Mouse (Mus musculus) forebrain, postnatal 0 days (tissue): ENCODE measurements around the gene Tmem114. TPM values are rescaled to one million over a fixed set of nuclear protein-coding genes. Genes with fewer than 3 reads are reported as not detected.

ENCODE experiments used
- ATAC-seq: fragments of 200-750 bp; cut with Nextera tagmentation; 2 replicates; pipeline ENCODE4 v1.8.0; 2017; ENCODE audit warnings: mild to moderate bottlenecking, moderate library complexity
- DNase-seq: peaks from one replicate; pipeline ENCODE4 v3.0.0-alpha.2; 2015
- H3K27ac ChIP-seq: fragments of 300-500 bp; sonication (generic); 2 replicates; pipeline ENCODE4 v1.5.1; 2014; ENCODE audit warnings: low read depth, mild to moderate bottlenecking, antibody characterized with exemption, low read length, moderate library complexity, mixed read lengths
- H3K27me3 ChIP-seq: fragments of 300-500 bp; sonication (generic); 2 replicates; pipeline ENCODE4 v1.6.1; 2014; ENCODE audit warnings: mild to moderate bottlenecking, low read length, mixed read lengths; ENCODE audit not compliant: insufficient read depth
- H3K36me3 ChIP-seq: fragments of 300-500 bp; sonication (generic); 2 replicates; pipeline ENCODE4 v1.6.1; 2014; ENCODE audit warnings: mild to moderate bottlenecking, moderate library complexity; ENCODE audit not compliant: insufficient read depth
- H3K4me1 ChIP-seq: fragments of 300-500 bp; sonication (generic); 2 replicates; pipeline ENCODE4 v1.6.1; 2014; ENCODE audit warnings: antibody characterized with exemption; ENCODE audit not compliant: insufficient read depth
- H3K4me2 ChIP-seq: fragments of 300-500 bp; sonication (generic); 2 replicates; pipeline ENCODE4 v1.6.1; 2014; ENCODE audit warnings: low read depth, mild to moderate bottlenecking, moderate library complexity
- H3K4me3 ChIP-seq: fragments of 300-500 bp; sonication (generic); 2 replicates; pipeline ENCODE4 v1.5.1; 2014; ENCODE audit warnings: low read depth, low read length, mixed read lengths
- H3K9ac ChIP-seq: fragments of 300-500 bp; sonication (generic); 2 replicates; pipeline ENCODE4 v1.6.1; 2014; ENCODE audit warnings: mild to moderate bottlenecking
- H3K9me3 ChIP-seq: fragments of 300-500 bp; sonication (generic); 2 replicates; pipeline ENCODE4 v1.6.1; 2016; ENCODE audit warnings: low read length
- CTCF ChIP-seq: sonication (generic); IDR thresholded peaks from 2 replicates; pipeline ENCODE4 v1.5.1; 2016; ENCODE audit warnings: antibody characterized with exemption, control low read depth, low read depth
- WGBS: fragments of 180-500 bp; shearing (Covaris S2); extraction: QIAGEN DNeasy Blood & Tissue Kit; methylation state at CpG from one replicate; pipeline ENCODE4 v1.1.7; 2014; 5-methylcytosine and 5-hydroxymethylcytosine counted together
- polyA plus RNA-seq: library from polyadenylated mRNA; unstranded; fragments of >200 nt; fragmentation: Nextera tagmentation; extraction: Ambion mirVana; gene quantifications from 2 replicates; pipeline ENCODE4 v1.2.1, GENCODE M21; 2015
- total RNA-seq: library from RNA; depleted of rRNA; stranded (reverse); fragments of >200 nt; gene quantifications from 2 replicates; pipeline ENCODE4 v1.2.3, GENCODE M21; 2014

The Tmem114 gene
- total and polyA plus RNA-seq, 2 experiments from 2014 or later: 0.88 TPM; not detected in 1

DNA sequence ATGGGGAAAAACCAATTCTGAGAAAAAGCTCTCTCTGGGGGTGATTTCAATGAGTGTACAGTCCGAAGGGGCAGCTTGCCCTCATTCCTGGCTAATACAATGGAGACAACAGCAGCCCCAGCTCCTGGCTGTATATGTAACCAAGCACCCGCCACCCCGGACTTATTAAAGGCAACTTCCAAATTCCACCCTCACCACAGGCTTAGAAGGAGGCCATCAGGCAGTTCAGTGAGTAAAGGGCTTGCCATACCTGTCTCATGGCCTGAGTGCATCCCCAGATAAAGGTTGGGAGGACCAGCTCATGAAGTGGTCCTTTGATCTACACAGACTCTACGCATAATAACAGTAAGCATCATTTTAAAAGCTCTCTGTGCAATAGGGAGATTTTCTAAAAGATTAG lies 4.1 kb downstream of the Tmem114 start:
- Histone ChIP-seq H3K9me3 (no peaks in the 10 kb centered on the region), H3K4me3 (no peak overlapping the region), H3K4me1 (no peaks in the 10 kb centered on the region), H3K4me2 (no peak overlapping the region), H3K27me3 (peaks cover 32% of the 10 kb centered on the region), H3K9ac (no peak overlapping the region), H3K27ac (no peak overlapping the region), H3K36me3 (no peaks in the 10 kb centered on the region)
- DNase-seq: no peak
- 71% methylated on average over 4 of the region's 4 CpGs for WGBS
- ATAC-seq: no peak
- no peak for TF ChIP-seq CTCF

DNA sequence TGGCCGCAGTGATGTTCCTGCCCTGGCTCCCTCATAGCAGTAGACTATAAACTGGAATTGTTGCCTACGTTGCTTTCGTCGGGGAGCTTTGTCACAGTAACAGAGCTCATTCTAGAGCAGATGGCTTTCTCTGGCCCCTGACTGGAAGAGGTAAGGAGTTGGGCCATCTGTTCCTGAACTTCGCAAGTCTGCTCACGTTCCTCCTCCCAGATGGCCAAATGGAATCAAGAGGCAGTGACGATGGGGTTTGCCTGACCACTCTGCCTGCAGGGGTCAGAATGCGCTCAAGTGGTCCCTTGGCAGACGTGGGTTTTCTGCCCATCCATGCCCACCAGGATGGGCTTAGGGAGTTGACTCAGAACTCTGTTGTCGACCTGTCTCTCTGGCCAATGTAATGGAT lies 4.6 kb downstream of the Tmem114 start:
- H3K4me2 ChIP-seq: no peak overlapping the region
- peaks cover 27% of the 10 kb centered on the region for H3K27me3 ChIP-seq
- no peak overlapping the region for H3K27ac ChIP-seq
- no peak for TF ChIP-seq CTCF
- 79% methylated on average over 10 of the region's 10 CpGs for WGBS
- no peak overlapping the region for H3K9ac ChIP-seq
- H3K4me1 ChIP-seq: no peaks in the 10 kb centered on the region
- H3K4me3 ChIP-seq: no peak overlapping the region
- no peaks in the 10 kb centered on the region for H3K36me3 ChIP-seq
- DNase-seq (no peak), ATAC-seq (no peak)
- H3K9me3 ChIP-seq: no peaks in the 10 kb centered on the region

DNA sequence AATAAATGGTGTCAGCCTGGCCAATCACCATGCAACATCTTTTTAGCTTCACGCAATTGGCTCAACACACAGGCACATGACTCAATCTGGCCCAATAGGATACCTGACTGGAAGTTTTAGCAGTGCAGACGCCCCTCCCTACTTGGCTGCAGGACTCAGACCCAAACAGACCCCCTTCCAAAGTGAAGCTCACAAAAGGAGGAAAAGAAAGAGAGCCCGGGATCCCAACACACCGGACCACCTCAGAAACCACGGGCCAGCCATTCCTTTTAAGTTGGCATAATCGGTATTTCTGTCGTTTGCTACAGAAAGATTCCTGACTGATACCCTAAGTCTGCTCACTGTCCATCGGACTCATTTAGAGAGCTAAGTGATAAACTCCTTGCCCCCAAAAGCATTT lies 5.3 kb downstream of the Tmem114 start:
- no peak overlapping the region for H3K4me3 ChIP-seq
- H3K36me3 ChIP-seq: no peaks in the 10 kb centered on the region
- 89% methylated on average over 8 of the region's 8 CpGs for WGBS
- ATAC-seq: no peak
- TF ChIP-seq CTCF: no peak
- no peak overlapping the region for H3K4me2 ChIP-seq
- no peak overlapping the region for H3K9ac ChIP-seq
- peaks cover 22% of the 10 kb centered on the region for H3K27me3 ChIP-seq
- H3K9me3 ChIP-seq: no peaks in the 10 kb centered on the region
- H3K4me1 ChIP-seq: no peaks in the 10 kb centered on the region
- no peak overlapping the region for H3K27ac ChIP-seq
- DNase-seq: no peak

GRCm38 (mm10) chr16:8418126-8418525 lies 6.8 kb downstream of the Tmem114 start:
- WGBS: 80% methylated on average over 3 of the region's 3 CpGs
- H3K27ac ChIP-seq: no peak overlapping the region

DNA sequence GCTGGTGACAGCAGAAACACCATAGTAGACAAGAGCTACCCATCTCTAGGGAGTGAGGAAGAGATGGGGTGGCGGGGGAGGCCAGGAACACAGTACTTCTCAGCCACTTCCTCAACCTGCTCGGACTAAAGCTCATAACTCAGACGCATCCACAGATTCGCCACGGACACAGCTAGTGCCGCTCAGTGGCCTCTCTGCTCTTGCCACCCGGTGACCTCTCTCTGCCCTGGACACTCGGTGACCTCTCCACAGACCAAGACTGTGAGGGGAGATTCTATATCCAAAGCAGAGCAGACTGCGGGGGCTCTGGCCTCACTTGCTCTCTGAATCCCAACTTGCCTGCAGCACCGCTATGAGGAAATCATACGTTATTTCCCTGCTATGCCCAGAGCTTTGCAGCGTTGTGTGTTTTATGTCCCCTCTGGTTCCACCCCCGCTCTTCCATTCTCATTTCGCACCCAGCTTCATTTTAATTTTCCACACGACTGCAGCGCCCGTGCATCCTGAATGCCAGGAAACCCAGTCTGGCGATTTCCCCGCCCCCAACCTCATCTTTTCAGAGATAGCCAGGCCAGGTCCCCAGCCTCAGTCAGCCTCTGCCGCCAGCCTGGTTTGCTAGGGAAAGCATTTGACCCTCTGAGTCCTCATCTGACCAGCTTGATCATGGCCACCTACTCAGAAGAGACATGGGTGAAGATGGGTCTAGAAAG lies 7.8 kb downstream of the Tmem114 start:
- H3K27me3 ChIP-seq: no peaks in the 10 kb centered on the region
- H3K27ac ChIP-seq: no peak overlapping the region
- H3K4me1 ChIP-seq: no peaks in the 10 kb centered on the region
- no peaks in the 10 kb centered on the region for H3K36me3 ChIP-seq
- no peaks in the 10 kb centered on the region for H3K9me3 ChIP-seq
- TF ChIP-seq CTCF: no peak
- DNase-seq (no peak), ATAC-seq (no peak)
- H3K4me2 ChIP-seq: no peak overlapping the region
- H3K9ac ChIP-seq: no peak overlapping the region
- 59% methylated on average over 20 of the region's 20 CpGs for WGBS
- H3K4me3 ChIP-seq: no peak overlapping the region

More at GRCm38 (mm10) chr16:8418126-8418525, 6.8 kb downstream of the Tmem114 start:
- H3K4me3 ChIP-seq: no peak overlapping the region
- no peak for TF ChIP-seq CTCF
- ATAC-seq (no peak), DNase-seq (no peak)
- no peak overlapping the region for H3K4me2 ChIP-seq
- H3K36me3 ChIP-seq: no peaks in the 10 kb centered on the region
- no peaks in the 10 kb centered on the region for H3K4me1 ChIP-seq
- H3K9me3 ChIP-seq: no peaks in the 10 kb centered on the region
- peaks cover 6% of the 10 kb centered on the region; the same call in 1 of the 2 replicates for H3K27me3 ChIP-seq
- H3K9ac ChIP-seq: no peak overlapping the region

DNA sequence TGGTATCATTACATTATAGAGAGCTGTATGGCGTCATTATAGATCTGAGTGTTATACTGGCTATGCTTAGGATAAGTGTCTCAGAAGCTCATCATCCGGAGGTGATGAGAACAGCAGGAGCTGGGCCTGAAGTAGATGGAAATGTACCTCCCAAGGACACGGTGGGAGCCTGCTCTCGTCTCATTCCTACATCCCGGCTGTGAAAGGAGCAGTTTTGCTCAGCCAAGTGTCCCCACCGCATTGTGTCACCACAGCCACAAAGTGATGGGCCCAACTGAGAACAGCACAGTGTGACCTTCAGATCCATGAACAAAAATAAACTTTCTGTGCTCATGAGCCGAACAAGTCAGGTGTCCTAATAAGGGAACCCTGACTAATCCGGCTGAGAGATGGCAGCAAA lies 8.9 kb downstream of the Tmem114 start:
- ATAC-seq: no peak
- no peak for TF ChIP-seq CTCF

DNA sequence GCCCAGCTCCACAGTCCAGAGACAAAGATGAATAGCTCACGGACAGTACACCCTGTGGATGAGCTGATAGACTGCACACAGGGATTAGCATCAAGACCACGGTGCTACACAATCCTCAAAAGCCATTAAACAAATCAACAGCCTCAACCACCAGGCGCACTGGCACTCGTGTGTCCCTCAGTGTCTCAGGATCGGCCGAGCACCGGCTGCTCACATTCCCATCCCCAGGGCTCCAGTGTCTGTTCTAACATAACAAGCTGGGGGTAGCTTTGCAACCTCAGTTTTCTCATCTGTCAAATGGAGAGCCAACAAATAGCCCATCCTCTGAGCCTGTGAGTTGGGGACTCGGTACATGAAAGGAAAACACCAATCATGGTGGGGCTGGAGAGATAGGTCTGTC lies 11.5 kb downstream of the Tmem114 start:
- no peaks in the 10 kb centered on the region for H3K36me3 ChIP-seq
- WGBS: 81% methylated on average over 8 of the region's 8 CpGs
- DNase-seq: no peak

More for the DNA sequence above, 8.9 kb downstream of the Tmem114 start:
- Histone ChIP-seq H3K9ac (no peak overlapping the region), H3K4me3 (no peak overlapping the region), H3K9me3 (no peaks in the 10 kb centered on the region), H3K36me3 (no peaks in the 10 kb centered on the region), H3K4me2 (no peak overlapping the region), H3K27me3 (no peaks in the 10 kb centered on the region; the same call in 1 of the 2 replicates), H3K4me1 (no peaks in the 10 kb centered on the region), H3K27ac (no peak overlapping the region)
- WGBS: 79% methylated on average over 8 of the region's 8 CpGs
- no peak for DNase-seq

More for the DNA sequence above, 11.5 kb downstream of the Tmem114 start:
- Histone ChIP-seq H3K27ac (no peak overlapping the region), H3K27me3 (no peaks in the 10 kb centered on the region; the same call in 1 of the 2 replicates), H3K9ac (no peak overlapping the region), H3K9me3 (no peaks in the 10 kb centered on the region), H3K4me1 (no peaks in the 10 kb centered on the region), H3K4me2 (no peak overlapping the region), H3K4me3 (no peak overlapping the region)
- no peak for ATAC-seq
- TF ChIP-seq CTCF: no peak
